Mouse (Mus musculus) thymus, postnatal 0 days (tissue): ENCODE measurements around the gene Mllt3. TPM values are rescaled to one million over a fixed set of nuclear protein-coding genes. Genes with fewer than 3 reads are reported as not detected.

Experiments used
- DNase-seq: peaks from one replicate; pipeline ENCODE4 v3.0.0-alpha.2; 2015; ENCODE audit warnings: low spot score
- polyA plus RNA-seq: library from polyadenylated mRNA; unstranded; fragments of >200 nt; fragmentation: Nextera tagmentation; extraction: Ambion mirVana; gene quantifications from 2 replicates; pipeline ENCODE4 v1.2.1, GENCODE M21; 2015

The Mllt3 gene
- polyA plus RNA-seq, 1 experiment from 2014 or later, result 34.7 TPM

- DNase-seq, result no peak
Measured at GRCm38 (mm10) chr4:87953736-87954135, 79.4 kb downstream of the Mllt3 start.

DNA sequence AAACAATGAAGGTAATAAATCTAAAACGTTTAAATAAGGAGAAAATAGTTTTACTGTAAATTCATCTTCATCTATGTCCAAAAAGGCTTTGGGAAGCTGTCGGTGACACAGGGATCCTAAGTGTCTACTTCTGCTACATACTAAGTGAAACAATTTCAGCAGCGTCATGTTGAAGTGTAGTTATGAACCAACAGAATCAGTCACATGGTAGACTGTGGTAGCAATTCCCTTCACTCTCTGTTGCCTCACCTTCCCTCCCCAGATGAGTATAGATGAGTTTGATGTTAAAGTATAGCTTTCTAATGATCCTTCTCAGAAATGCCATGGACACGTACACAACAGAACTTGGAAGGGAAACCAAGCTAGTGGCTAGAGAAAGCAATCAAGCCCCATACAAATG lies 79.9 kb downstream of the Mllt3 start:
- DNase-seq, result no peak

- DNase-seq, result no peak
Measured at GRCm38 (mm10) chr4:87949451-87949850, 83.7 kb downstream of the Mllt3 start.

- peak; percentile 9 for DNase-seq
Measured at GRCm38 (mm10) chr4:87944320-87944719, 88.8 kb downstream of the Mllt3 start.

DNA sequence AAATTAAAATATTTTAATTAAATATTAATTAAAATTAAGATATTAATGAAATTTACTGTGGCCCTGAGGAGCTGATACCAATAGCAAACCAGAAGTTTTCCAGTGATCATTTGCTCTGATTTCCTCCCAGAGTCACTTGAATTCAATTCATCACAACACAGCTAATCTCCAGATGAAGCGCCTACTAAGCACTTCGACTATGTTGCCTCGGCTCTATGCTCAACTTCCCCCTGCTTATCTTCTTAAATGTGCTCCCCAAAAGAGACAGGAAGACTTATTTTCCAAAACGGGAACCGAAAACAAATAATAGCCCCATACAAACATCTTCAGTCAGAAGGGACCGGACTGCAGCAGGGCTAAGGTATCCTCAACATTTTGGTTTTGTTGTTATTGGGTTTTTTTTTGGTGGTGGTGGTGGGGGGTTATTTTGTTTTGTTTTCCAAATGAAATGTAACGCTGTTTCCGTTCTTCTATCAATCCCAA lies 90.2 kb downstream of the Mllt3 start:
- DNase-seq, result no peak

DNA sequence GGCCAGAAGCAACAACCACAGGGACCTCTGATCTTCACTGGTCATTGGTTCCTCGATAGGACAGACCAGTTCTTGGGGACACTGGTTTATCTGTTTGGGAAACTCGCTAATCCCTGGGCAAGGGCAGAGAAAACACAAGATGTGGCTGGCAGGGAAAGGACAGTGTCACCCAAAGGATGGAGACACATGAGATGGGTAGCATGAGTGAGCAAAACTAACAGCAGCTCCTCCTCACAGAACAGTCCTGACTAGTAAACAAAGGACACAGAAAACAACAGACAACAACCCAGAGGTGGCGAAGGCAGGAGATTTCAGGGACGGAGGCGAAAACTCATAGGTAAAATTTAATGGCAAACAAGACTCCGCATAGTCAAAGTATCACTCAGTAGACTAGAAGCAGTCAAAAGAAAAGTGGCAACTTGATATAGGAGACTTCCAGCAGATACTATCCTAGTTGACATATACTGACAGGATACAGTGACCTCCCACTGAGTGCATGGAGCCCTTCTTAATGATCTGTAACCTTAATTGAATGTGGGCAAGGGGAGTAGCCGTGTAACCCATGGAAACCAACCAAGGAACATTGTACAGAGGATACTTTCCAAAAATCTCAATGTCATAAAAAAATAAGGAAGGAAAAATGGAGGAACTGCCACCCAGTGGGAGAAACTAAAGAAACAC lies 93.5 kb downstream of the Mllt3 start:
- no peak for DNase-seq

DNA sequence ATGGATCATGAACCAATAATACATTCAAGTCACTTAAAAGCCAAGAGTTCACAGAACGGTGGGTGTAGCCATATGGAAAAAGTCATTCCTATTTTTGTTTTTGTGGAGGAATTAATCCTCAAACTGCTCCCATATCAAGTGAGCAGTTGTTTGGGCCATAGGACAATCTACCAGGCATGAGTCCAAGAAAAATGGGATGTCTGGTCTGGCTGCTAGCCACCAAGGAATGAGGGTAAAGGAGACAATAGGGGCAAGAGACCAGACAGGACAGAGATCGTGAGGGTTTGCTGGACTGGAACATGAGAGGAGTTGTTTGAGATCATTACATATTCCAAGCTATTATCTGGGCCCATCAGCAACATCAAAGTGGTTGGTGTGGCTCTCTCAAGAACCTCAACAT lies 96.8 kb downstream of the Mllt3 start:
- no peak for DNase-seq

DNA sequence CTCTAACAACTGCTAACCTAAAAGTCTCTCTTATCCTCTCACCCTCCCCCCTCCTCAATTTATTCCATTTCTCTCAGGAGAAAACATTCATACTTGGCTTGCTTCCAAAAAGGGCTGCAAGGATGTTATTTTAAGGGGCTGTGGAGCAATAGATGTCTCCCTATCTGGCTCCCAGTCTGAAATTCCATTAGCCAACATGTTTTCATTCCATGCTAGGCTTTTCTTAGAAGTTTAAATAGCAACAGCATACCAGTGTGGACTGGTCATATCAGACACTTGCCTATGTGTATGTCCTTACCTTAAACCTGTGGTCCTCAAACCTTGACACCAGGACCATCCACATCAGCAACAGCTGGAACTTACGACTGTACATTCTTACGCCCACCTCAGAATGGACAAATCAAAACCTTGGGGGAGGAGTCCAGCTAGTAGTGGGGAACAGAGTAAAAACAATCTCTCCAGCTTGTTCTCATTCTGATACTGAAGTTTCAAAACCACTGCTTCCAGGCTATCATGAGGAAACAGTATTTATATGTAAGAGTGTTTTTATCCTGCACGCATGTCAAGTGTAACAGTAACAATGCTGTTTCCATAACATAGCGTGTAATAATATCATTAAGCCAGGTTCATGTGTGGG lies 99.3 kb downstream of the Mllt3 start:
- DNase-seq, result no peak

DNA sequence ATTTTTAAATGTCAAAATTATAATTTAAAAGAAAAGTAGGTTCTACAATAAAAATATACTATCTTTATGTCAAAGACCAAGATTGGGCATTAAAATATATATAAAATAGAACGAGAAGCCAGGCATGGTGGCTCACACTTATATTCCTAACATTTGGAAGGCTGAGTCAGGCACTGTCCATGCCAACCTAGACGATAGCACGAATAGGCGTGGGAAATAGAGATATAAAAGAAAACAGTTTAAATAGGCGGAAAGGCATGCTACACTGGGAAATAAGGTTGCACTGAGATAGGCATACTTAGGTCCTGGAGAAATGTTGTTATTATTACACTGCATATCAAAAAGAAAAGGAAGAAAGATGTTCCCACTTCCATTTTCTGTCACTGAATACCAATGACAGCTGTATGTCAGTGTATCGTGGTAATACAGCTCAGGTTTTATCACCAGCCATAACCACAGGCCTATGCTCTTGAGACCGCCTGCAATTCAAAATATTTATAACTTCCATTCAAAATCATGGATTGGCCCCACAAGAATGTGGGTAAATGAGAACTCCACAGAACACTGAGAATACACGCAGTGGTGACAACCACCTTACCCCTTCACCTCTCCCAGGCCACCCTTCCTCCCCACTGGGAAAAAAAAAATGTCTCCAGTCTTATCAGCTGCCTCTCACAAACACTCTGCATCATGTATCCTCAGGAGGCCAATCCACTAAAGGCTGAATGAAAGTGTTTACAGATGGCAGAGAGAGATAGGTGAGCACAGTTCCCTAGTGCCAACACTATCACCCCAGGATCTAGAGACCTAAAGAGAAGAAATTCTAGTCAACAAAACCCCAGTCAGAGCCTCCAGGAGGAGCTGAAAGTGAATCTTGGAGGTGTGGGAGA lies 102.6 kb downstream of the Mllt3 start:
- no peak for DNase-seq

DNA sequence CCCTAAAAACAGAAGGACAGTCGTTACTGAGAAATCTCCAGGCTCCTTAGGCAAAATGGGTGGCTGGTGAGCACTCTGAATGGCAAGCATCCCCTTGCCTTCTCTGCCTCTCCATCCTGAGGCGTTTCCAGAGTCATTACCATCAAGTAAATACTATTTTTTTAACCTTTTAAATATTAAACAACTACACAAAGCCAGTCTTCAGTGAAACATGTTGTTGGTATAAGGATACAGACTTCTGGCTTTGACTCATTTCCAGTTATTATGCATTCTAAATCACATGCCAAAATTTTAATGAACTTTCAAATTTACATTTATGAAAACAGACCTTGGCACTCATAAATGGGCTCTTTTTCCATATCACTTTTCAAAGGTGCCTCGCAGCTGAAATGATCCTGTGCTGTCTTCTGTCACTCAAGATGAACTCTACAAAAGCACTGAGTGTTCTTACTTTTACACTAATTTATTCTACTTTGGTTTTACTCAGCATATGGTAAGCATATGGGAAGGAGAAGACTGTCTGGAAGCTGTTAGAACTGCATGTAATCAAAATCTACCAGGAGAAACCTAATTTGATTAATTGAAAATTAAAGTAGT lies 104.5 kb downstream of the Mllt3 start:
- no peak for DNase-seq

- no peak for DNase-seq
Measured at GRCm38 (mm10) chr4:87927354-87927753, 105.8 kb downstream of the Mllt3 start.

GRCm38 (mm10) chr4:87920664-87921063 lies 112.5 kb downstream of the Mllt3 start:
- DNase-seq, result no peak

GRCm38 (mm10) chr4:87911172-87911994 lies 121.8 kb downstream of the Mllt3 start:
- no peak for DNase-seq

- no peak for DNase-seq
Measured at GRCm38 (mm10) chr4:87905149-87905771, 127.9 kb downstream of the Mllt3 start.

DNA sequence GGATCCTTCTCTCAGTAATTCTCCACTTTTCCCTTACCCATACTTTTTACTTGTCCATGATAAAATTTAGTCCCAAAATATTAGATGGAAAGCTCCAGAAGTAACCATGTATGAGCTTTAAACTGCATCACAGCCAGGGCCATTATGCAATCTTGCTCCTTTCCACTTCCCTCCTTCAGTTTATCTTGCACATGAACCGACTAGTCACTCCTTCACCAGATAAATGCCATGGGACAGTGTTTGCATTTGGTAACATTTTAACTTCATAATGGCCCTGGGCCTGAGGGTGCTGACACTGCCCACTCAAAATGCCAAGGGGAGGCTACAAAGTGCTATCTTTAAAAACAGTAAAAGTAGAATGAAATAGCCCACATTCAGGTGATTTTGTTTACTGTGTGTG lies 128.4 kb downstream of the Mllt3 start:
- no peak for DNase-seq

DNA sequence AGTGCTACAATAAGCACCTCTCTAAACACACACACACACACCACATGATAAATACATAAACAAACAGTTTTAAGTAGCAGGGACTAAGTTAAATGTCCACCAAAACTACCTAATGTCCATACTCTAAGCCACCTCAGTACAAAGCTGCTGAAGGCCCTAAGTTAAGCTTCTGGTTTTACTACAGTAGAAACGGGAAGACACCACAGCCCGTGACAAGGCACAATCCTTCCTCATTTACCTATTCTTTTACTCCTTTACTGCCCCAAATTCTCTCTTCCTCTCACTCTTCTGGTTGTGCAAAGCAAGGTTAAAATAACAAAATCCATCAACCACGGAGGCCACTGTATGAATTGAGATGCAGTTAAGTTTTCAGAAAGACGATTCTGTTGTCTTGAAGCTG lies 130.6 kb downstream of the Mllt3 start:
- DNase-seq, result no peak

DNA sequence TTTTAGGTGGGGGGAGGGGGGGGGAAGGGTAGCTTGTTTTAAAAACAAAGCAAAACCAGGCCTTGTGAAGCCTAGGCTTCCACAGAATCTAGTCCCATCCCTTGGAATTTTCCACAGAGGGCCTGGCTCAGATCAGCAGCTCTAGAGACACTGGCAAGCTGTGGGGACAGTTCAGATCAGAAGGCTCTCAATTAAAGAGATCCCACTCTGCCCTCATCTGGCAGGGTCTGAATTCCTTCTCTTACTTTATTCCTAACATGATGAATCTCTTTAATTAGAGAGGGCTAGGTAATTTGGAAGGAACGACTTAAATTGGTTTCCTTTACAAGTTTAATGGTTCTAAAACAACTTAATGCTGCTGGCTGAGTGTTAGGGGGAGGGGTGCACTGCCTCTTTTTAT lies 132.0 kb downstream of the Mllt3 start:
- DNase-seq, result no peak

GRCm38 (mm10) chr4:87893498-87893897 lies 139.7 kb downstream of the Mllt3 start:
- no peak for DNase-seq

DNA sequence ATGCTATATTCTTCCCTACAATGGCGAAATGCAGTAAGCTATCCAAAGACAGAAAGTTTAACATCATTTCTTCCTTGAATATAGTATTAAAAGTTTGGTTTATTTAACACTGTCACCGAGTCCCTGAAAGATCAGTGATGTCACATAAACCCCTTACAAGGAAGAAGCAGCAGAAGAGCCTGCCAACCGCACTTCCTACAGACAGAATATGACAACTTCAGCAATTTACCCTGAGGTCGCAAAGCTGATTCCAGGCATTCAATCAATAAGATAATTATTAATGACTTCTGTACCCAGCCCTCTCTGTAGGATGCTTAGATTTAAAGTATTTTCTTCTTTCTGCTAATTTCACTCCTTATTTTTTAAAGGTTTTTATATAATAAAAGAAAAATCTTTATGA lies 140.2 kb downstream of the Mllt3 start:
- no peak for DNase-seq

GRCm38 (mm10) chr4:87883225-87883875 lies 149.8 kb downstream of the Mllt3 start:
- DNase-seq, result no peak
